Mouse (Mus musculus) limb, embryonic 11.5 days (tissue): ENCODE results near the gene Brip1. TPM values are rescaled to one million over a fixed set of nuclear protein-coding genes. Genes with fewer than 3 reads are reported as not detected.

Source experiments
- ATAC-seq: fragments of 200-750 bp; cut with Nextera tagmentation; 2 replicates; pipeline ENCODE4 v1.8.0; 2017; ENCODE audit warnings: low read depth; ENCODE audit not compliant: insufficient number of reproducible peaks, low FRiP score, low TSS enrichment
- DNase-seq: peaks from one replicate; pipeline ENCODE4 v3.0.0-alpha.2; 2015; ENCODE audit warnings: low spot score
- H3K27ac ChIP-seq: fragments of 300-500 bp; sonication (generic); replicated peaks from 2 replicates; pipeline ENCODE4 v1.5.1; 2014; ENCODE audit warnings: low read depth, mild to moderate bottlenecking, low read length
- H3K27me3 ChIP-seq: fragments of 300-500 bp; sonication (generic); 2 replicates; pipeline ENCODE4 v1.6.1; 2014; ENCODE audit warnings: mild to moderate bottlenecking, low read length, mixed read lengths; ENCODE audit not compliant: control insufficient read depth, insufficient read depth
- H3K36me3 ChIP-seq: fragments of 300-500 bp; sonication (generic); 2 replicates; pipeline ENCODE4 v1.6.1; 2014; ENCODE audit warnings: mild to moderate bottlenecking, low read length, moderate library complexity, mixed read lengths; ENCODE audit not compliant: control insufficient read depth, insufficient read depth
- H3K4me1 ChIP-seq: fragments of 300-500 bp; sonication (generic); 2 replicates; pipeline ENCODE4 v1.6.1; 2014; ENCODE audit warnings: low read length, mixed read lengths; ENCODE audit not compliant: control insufficient read depth, insufficient read depth
- H3K4me2 ChIP-seq: fragments of 300-500 bp; sonication (generic); 2 replicates; pipeline ENCODE4 v1.6.1; 2014; ENCODE audit warnings: low read depth, mild to moderate bottlenecking, moderate library complexity; ENCODE audit not compliant: severe bottlenecking
- H3K4me3 ChIP-seq: fragments of 300-500 bp; sonication (generic); 2 replicates; pipeline ENCODE4 v1.5.1; 2014; ENCODE audit warnings: low read depth, low read length
- H3K9ac ChIP-seq: fragments of 300-500 bp; sonication (generic); 2 replicates; pipeline ENCODE4 v1.6.1; 2014; ENCODE audit warnings: mild to moderate bottlenecking, low read length
- H3K9me3 ChIP-seq: fragments of 300-500 bp; sonication (generic); 2 replicates; pipeline ENCODE4 v1.6.1; 2016; ENCODE audit warnings: low read length; ENCODE audit not compliant: control insufficient read depth
- WGBS: fragments of 180-500 bp; shearing (Covaris S2); extraction: QIAGEN DNeasy Blood & Tissue Kit; methylation state at CpG from one replicate; pipeline ENCODE4 v1.1.7; 2014; 5-methylcytosine and 5-hydroxymethylcytosine counted together
- polyA plus RNA-seq: library from polyadenylated mRNA; unstranded; fragments of >200 nt; fragmentation: Nextera tagmentation; extraction: Ambion mirVana; gene quantifications from 2 replicates; pipeline ENCODE4 v1.2.1, GENCODE M21; 2014

The Brip1 gene
- polyA plus RNA-seq, 1 experiment from 2014 or later: 11.1 TPM

DNA sequence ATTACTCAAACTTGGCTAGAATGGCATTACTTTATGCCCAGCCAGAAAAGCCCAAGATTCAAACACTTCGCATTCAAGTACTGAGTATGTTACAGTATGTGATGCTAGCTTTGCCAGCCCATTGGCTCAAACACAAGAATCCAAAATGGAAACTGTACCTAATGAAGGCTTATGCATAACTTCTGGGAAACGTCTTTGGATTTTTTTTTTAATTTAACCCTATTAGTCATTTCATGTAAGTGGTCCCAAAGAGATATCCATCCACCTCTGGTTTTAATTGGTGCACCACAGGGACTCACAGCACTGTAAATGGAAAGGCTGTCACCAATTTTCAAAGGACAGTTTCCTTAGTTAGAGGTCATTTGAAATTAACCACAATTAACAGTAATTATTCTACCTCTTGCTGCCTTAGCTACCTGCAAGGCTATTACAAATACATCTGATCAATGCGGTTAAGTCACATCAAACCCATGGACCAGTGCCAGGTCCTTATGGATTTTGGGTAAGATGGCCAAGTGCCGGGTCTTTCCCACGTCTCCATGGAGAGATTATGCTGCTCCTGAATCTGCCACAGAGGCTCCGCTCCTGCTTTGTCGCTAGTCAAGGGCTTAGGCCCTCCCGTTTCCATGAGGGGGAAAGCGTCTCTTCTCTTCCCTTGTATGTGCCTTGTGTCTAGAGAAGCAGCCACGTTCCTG lies 192.6 kb downstream of the Brip1 start:
- Histone ChIP-seq H3K9ac (no peak overlapping the region), H3K27me3 (no peaks in the 10 kb centered on the region), H3K4me3 (no peak overlapping the region), H3K27ac (no peak overlapping the region), H3K4me2 (no peak overlapping the region), H3K4me1 (no peaks in the 10 kb centered on the region), H3K9me3 (no peaks in the 10 kb centered on the region), H3K36me3 (no peaks in the 10 kb centered on the region)
- ATAC-seq (no peak), DNase-seq (no peak)
- 79% methylated on average over 10 of the region's 10 CpGs for WGBS

Other genes starting within 250 kb of the Brip1 start
- 52.7 and 53.8 TPM in 2 replicates for gene Ints2, start 56.4 kb upstream of the Brip1 start, polyA plus RNA-seq
- gene Med13, start 156.4 kb upstream of the Brip1 start, polyA plus RNA-seq: 13.0 and 14.9 TPM in 2 replicates